Mouse (Mus musculus): ENCODE measurements around the gene Clec3b. TPM values are rescaled to one million over a fixed set of nuclear protein-coding genes. Genes with fewer than 3 reads are reported as not detected.

The Clec3b gene
- polyA plus RNA-seq, 1 experiment = not detected

GRCm38 (mm10) chr9:123186151-123186550 lies 35.4 kb downstream of the Clec3b start:
- WGBS = 79% methylated on average over 5 of the region's 5 CpGs
- TF ChIP-seq POLR2A (IDR thresholded peaks at IDR 0.05; ENCODE audit: insufficient read depth, low read depth, low read length) (no peak), CTCF (IDR thresholded peaks at IDR 0.05; ENCODE audit: insufficient read depth, low read depth, low read length) (no peak)
- H3K27ac ChIP-seq (ENCODE audit: insufficient read depth, low read depth, low read length) = no peak overlapping the region
- no peaks in the 10 kb centered on the region for H3K4me1 ChIP-seq (ENCODE audit: control insufficient read depth, insufficient read depth, low read length)
- H3K4me3 ChIP-seq (ENCODE audit: insufficient read depth, low read depth, low read length) = no peak overlapping the region

- Histone ChIP-seq H3K4me1 (ENCODE audit: control insufficient read depth, insufficient read depth, low read length) (no peaks in the 10 kb centered on the region), H3K27ac (ENCODE audit: insufficient read depth, low read depth, low read length) (no peak overlapping the region), H3K4me3 (ENCODE audit: insufficient read depth, low read depth, low read length) (no peak overlapping the region)
- TF ChIP-seq CTCF (IDR thresholded peaks at IDR 0.05; ENCODE audit: insufficient read depth, low read depth, low read length) (no peak), POLR2A (IDR thresholded peaks at IDR 0.05; ENCODE audit: insufficient read depth, low read depth, low read length) (no peak)
- WGBS = 95% methylated on average over 5 of the region's 5 CpGs
These were observed 36.8 kb downstream of the Clec3b start for GRCm38 (mm10) chr9:123187589-123187988.

DNA sequence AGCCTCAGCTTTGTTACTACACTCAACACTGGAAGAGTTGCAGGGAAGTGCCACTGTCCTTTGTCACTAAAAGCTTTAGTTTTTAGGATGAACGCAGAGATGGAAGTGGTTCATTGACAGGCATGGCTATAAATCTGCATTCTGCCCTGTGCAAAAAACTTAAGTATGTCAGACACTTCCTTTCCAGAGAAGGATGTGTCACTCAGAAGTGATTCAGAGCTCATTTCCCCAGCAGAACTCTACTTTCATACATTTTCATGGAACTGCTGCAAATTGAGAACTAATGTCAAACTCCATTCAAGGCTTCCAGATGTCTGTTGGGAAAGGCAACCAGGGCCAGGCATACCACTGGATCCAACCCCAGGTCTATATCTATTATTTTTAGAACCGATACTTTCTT lies 37.5 kb downstream of the Clec3b start:
- 88% methylated on average over 2 of the region's 2 CpGs for WGBS
- Histone ChIP-seq H3K4me1 (ENCODE audit: control insufficient read depth, insufficient read depth, low read length) (no peaks in the 10 kb centered on the region), H3K4me3 (ENCODE audit: insufficient read depth, low read depth, low read length) (no peak overlapping the region), H3K27ac (ENCODE audit: insufficient read depth, low read depth, low read length) (no peak overlapping the region)
- TF ChIP-seq CTCF (IDR thresholded peaks at IDR 0.05; ENCODE audit: insufficient read depth, low read depth, low read length) (no peak), POLR2A (IDR thresholded peaks at IDR 0.05; ENCODE audit: insufficient read depth, low read depth, low read length) (no peak)

DNA sequence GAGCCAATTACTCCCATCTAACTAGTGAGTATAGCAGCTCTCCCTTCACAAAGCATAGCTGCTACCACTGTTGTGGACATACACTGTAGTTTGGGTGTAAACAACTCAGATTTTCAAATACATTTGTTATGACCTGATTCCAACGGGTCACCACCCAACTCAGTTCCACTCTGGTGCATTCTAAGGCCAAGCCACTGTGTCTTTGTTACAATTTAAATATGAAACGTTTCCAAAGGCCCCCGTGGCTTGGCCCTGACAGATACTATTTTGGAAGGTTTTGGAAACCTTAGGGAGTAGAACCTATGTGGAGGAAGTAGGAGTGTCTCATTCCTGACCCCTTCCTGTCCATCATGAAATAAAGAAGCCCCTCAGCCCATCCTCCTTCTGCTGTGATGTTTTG lies 49.4 kb downstream of the Clec3b start:
- TF ChIP-seq CTCF (IDR thresholded peaks at IDR 0.05; ENCODE audit: insufficient read depth, low read depth, low read length) (no peak), POLR2A (IDR thresholded peaks at IDR 0.05; ENCODE audit: insufficient read depth, low read depth, low read length) (no peak)
- Histone ChIP-seq H3K4me3 (ENCODE audit: insufficient read depth, low read depth, low read length) (no peak overlapping the region), H3K27ac (ENCODE audit: insufficient read depth, low read depth, low read length) (no peak overlapping the region), H3K4me1 (ENCODE audit: control insufficient read depth, insufficient read depth, low read length) (no peaks in the 10 kb centered on the region)
- 56% methylated on average over 3 of the region's 3 CpGs for WGBS

DNA sequence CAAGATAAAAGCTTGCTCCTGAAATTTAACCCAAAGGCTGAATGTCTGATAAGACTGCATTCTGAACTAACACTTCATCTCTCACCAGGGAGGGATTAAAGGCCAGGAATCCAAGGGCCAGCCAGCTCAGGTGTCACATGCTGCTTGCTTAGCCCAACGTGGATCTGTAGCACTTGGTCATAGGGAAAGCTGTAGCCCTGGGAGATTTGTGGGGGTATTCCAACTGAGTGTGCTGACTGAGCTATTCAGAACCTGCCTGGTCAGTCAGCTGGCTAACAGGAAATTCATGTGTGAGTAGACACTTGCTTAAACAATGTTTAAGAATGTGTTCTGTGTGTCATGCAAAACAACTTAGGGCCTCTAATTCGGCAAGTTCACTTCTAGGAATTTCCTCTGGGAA lies 55.8 kb downstream of the Clec3b start:
- Histone ChIP-seq H3K4me3 (ENCODE audit: insufficient read depth, low read depth, low read length) (no peak overlapping the region), H3K4me1 (ENCODE audit: control insufficient read depth, insufficient read depth, low read length) (no peaks in the 10 kb centered on the region), H3K27ac (ENCODE audit: insufficient read depth, low read depth, low read length) (no peak overlapping the region)
- 71% methylated on average over 2 of the region's 2 CpGs for WGBS
- TF ChIP-seq POLR2A (IDR thresholded peaks at IDR 0.05; ENCODE audit: insufficient read depth, low read depth, low read length) (no peak), CTCF (IDR thresholded peaks at IDR 0.05; ENCODE audit: insufficient read depth, low read depth, low read length) (no peak)

DNA sequence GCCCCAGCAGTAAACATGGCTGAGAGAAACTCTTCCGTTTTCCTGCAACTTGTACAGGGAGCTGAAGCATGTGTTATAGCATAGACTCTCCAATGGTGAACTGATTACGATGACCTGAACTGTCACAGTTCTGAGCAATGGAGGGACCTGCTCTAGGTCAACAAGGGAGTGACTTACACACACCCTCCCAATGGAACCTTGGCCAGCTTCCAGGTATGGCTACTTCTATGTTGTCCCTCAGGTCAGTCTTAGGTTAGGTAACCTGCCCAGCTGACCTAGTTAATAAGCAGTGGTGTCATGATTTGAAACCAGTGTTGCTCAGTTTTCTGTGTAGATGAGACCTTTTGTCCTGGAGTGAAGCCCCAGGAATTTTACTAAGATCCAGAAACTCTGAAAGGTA lies 56.2 kb downstream of the Clec3b start:
- WGBS = 95% methylated on average over 2 of the region's 2 CpGs
- no peaks in the 10 kb centered on the region for H3K4me1 ChIP-seq (ENCODE audit: control insufficient read depth, insufficient read depth, low read length)
- no peak for TF ChIP-seq CTCF (IDR thresholded peaks at IDR 0.05; ENCODE audit: insufficient read depth, low read depth, low read length)
- no peak overlapping the region for H3K27ac ChIP-seq (ENCODE audit: insufficient read depth, low read depth, low read length)
- H3K4me3 ChIP-seq (ENCODE audit: insufficient read depth, low read depth, low read length) = no peak overlapping the region

Other genes starting within 250 kb of the Clec3b start
- not detected in 2 replicates for gene Zfp105, start 227.9 kb upstream of the Clec3b start, polyA plus RNA-seq (2012; ENCODE audit: insufficient read depth, insufficient read length, low replicate concordance, missing spikeins)
- gene 1110059G10Rik, start 199.9 kb upstream of the Clec3b start, polyA plus RNA-seq (2012; ENCODE audit: insufficient read depth, insufficient read length, low replicate concordance, missing spikeins) = not detected in 2 replicates
- not detected in 2 replicates for gene Kif15, start 199.9 kb upstream of the Clec3b start, polyA plus RNA-seq (2012; ENCODE audit: insufficient read depth, insufficient read length, low replicate concordance, missing spikeins)
- not detected in 2 replicates for gene Tmem42, start 129.6 kb upstream of the Clec3b start, polyA plus RNA-seq (2012; ENCODE audit: insufficient read depth, insufficient read length, low replicate concordance, missing spikeins)
- not detected in 2 replicates for gene Tgm4, start 116.2 kb upstream of the Clec3b start, polyA plus RNA-seq (2012; ENCODE audit: insufficient read depth, insufficient read length, low replicate concordance, missing spikeins)
- gene Zdhhc3, start 37.7 kb upstream of the Clec3b start, polyA plus RNA-seq (2012; ENCODE audit: insufficient read depth, insufficient read length, low replicate concordance, missing spikeins) = not detected in 2 replicates
- 561 TPM in 1 of 2 replicates, not detected in the other for gene Exosc7, start 37.7 kb upstream of the Clec3b start, polyA plus RNA-seq (2012; ENCODE audit: insufficient read depth, insufficient read length, low replicate concordance, missing spikeins)
- gene Cdcp1, start 65.1 kb downstream of the Clec3b start, polyA plus RNA-seq (2012; ENCODE audit: insufficient read depth, insufficient read length, low replicate concordance, missing spikeins) = not detected in 2 replicates
- not detected in 2 replicates for gene Tmem158, start 109.8 kb downstream of the Clec3b start, polyA plus RNA-seq (2012; ENCODE audit: insufficient read depth, insufficient read length, low replicate concordance, missing spikeins)
- 7,402 and 9,263 TPM in 2 replicates for gene Lars2, start 216.0 kb downstream of the Clec3b start, polyA plus RNA-seq (2012; ENCODE audit: insufficient read depth, insufficient read length, low replicate concordance, missing spikeins)

Measured in olfactory bulb, adult 2 months (tissue).